Mouse (Mus musculus) erythroblast, adult 5-6 weeks (primary cell): Measurements from ENCODE around the gene Abcc5. TPM values are rescaled to one million over a fixed set of nuclear protein-coding genes. Genes with fewer than 3 reads are reported as not detected.

Experiments
- ATAC-seq: replicated peaks from 2 replicates; pipeline ENCODE4 v1.8.0; 2016; ENCODE audit warnings: moderate number of reproducible peaks, mild to moderate bottlenecking, moderate TSS enrichment, inconsistent platforms; ENCODE audit not compliant: poor library complexity, low FRiP score, severe bottlenecking
- total RNA-seq, 2 experiments: library from RNA; stranded (forward) in 1 of 2; stranded (reverse) in 1 of 2; fragments of 150-400 nt in 1 of 2; fragments of 200-764, 138-1000 nt in 1 of 2; gene quantifications; 2 replicates each; pipeline versions ENCODE4 v1.2.3 to v1.2.4; 2015 to 2017; ENCODE audit warnings: low replicate concordance in 2 of 2

Gene Abcc5
- total RNA-seq, 2 experiments from 2014 or later: 30.0 to 32.8 TPM

DNA sequence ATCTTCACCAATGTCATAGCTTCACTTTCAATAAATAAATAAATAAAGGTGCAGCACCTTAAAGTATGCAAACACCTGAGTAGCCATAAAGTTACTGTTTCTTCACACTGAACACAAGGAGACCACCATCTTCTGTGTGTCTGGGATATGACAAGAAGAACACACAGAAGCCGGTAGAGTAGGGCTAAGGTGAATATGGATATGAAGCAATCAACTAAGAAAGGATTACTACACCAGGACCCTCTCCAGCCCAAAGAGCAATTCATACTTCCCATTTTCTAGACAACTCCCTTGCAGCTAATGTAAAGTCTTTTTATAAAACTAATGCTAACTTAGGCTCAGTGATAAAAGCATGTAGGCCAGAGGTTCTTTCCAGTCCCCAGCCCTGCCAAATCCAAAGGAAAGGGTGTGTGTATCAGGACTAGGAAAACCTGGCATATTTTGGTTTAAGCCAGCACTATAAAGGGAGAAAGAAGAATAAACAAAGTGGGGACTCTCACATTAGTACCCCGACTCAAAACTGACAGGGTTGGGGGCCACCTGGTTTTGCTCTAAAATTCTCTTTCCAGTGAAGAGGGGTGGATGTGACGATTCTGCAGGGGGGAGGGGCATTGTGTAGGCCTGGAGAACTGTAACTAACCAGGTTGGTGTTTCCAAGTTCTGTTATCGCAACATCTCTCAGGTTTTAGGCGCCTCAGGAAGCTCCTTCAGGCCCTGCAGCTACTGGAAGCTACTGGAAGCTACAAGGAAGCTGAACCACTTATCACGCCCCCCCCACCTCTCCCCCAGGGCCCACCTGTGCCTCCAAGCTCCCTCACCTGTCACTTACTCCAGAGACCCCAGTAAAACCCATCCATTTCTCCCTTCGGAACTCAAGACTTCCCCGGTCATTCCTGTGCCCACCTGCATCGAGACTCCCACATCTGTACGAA lies 1.2 kb downstream of the Abcc5 start:
- ATAC-seq: no peak

DNA sequence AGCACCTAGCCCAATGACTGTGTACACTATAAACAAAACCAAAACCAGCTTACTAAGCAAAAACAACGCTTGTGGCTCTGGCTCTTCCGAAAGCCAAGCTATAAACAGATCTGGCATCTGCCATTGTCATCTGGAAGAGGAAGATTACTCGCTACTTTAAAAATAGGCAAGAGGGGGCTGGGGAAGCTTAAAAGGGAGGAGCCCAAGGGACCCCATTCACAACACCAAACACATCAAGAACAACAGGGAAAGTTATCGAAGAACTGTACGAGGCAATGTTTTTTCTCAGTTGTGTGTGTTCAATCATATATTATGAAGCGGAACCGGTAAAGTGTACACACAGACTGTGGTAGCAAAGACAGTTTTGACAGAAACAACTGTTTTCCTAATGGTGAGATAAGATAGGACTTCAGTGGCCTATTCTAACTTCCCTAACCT lies 1.9 kb downstream of the Abcc5 start:
- no peak for ATAC-seq

DNA sequence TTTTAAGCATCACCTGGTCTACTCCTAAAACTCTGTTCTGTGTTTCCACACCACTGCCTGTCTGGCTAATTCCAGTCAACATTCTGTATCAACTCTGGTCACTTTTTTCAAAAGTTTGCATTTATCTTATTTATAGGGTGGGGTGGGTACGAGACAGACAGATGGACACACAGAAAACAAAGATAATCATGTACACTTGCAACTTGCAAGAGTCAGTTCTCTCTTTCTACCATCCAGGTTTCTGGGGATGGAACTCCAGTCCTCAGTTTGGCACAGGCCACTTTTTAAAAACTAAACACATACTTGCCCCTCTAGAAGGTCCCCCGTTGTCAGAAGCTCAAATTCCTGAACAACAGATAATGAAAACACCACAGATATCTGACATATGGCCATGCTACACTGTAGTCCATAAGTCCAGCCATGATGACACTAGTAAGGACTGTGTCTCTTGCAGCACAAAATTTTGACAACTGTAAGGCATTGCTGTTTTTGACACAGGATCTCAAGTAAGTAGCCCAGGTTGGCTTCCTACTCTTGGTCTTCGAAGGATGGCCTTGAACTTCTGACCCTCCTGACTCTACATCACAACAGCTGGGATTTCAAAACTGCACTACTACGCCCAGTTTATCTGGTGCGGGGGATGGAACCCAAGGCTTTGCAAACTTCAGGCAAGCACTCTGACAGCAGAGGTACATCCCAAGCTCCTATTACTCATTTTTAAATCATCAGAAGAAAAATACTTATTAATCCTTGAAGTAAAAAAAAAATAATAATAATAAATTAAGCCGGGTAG lies 3.1 kb downstream of the Abcc5 start:
- ATAC-seq: no peak

DNA sequence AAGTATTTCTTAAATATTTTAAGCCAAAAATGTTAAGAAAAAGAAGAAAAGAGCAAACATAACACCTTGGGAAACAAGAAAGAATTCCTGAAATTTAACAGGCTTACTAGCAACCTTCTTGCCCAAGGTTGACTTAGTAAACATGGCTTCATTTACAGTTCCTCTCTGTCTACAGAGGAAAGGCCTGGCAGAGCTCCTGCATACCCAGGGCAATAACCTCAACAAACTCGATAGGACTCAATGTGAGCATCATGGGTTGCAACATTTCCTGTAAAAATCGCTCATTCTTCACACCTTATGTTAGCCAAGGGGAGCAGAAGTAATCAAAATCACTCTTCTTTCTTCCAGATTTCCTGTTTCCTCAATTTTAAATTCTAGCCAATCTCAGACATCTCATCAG lies 8.1 kb downstream of the Abcc5 start:
- no peak for ATAC-seq

DNA sequence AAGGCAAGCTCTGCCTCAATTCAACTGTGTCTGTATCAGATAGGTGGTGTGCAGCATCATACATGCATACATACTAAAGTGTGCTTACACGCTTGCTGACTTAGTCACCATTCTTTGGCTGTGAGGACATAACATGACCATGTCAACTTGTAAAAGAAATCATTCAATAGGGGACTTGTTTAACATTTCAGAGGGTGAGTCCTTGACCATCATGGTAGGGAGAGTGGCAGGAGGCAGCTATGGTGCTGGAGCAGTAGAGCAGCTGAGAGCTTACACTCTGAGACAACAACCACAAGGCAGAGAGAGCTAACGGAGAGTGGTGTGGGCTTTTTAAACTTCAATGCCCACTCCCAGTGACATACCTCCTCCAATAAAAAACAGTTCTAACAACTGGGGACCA lies 9.9 kb downstream of the Abcc5 start:
- no peak for ATAC-seq

DNA sequence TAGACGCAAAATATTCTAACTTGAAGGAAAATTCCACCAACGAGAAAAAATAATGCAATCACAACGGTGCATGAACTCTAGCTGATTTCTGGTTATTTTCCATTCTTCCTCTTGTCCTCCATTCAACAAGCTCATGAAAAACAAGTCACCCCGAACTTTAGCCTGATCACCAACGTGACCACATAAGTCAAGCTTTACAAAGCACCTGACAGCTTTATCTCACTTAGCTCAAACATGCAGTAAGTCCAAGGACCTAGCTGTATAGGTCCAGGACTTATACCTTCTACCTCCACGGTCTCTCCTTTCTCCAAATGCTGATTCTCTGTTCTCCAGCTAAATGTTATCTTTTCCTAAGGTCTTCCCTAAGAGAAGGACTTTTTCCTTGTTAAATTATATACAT lies 10.4 kb downstream of the Abcc5 start:
- ATAC-seq: no peak

DNA sequence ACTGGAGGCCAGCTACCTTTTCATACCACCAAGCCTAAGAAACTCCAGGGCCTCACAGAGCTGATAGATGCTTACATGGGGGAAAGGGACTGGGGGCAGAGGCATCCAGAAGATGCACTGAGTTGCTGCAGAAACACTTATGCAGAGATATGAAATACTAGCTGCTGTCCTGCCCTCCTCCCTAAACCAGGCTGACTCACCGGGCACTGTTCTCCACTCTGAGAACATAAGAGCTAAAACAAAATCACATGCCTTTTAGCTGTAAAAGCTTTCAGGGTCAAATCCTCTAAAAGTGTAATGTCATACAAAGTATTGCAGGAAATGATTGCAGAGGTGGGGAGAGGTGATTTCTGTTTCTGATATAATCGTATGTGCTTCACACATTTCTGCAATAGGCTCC lies 11.0 kb downstream of the Abcc5 start:
- ATAC-seq: no peak

DNA sequence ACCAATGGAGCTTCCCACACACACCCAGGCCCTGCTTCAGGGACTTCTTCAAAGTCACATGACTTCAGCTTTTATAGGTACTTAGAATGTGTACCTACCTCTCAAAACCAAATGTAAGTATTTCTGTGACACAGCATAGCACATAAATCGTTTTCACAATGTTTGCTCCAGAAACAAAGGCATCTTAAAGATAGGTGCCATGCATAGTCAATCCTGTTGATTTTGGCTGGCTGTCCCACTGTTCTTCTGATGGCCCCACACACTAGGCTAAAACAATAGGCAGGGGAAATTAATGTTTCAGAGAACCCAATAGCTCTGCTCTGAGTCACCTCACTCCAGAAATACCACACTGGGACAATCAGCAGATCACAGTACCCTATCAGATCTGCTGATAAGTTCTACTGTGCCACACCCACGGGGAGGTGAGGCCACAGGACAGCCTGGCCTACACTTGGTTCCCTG lies 12.3 kb downstream of the Abcc5 start:
- no peak for ATAC-seq

DNA sequence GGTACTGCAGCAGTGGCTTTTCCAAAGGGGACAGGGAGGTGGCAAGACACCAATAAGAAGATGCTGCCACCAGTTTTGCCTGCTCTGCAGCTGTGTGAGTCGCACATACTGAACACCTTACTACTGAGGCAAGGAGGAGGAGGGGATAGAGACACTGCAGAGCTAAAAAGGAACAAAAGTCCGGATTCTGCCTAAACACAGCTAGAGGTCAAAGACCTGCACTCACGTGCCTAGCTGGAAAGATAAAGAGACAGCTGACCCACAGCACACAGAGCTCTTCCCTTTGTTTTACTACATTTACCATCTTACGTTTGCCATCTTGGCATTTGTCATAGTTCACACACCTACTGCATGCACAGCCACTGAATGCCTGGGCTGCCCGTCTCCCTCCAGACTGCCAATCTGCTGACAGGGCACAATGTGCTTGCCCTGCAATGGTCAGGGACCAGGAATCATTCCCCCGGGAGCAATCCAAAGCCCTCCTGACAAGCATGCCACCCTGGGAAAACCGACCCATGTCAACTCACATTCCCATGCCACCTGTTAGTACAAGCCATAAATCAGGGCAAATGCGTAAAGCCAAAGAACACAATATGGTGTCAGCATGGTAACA lies 14.1 kb downstream of the Abcc5 start:
- no peak for ATAC-seq

DNA sequence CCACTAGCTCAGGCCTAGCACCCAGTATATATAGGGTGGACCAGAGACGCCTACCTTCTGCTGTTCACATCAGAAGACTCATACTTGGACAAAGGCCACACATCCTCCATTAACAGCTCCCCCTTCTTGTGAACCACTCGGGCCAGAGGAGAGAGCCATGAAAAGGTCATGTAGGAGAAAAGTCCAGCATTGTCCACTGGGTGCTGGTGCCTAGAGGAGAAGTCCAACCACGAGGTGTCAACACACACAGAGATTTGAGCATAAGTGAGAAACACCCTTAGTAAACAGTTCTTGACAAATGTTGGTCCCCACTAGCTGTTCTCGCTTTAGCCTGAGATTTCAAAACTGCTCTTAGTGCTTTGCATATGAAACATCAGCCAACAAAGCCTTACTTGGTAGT lies 20.9 kb downstream of the Abcc5 start:
- ATAC-seq: no peak

DNA sequence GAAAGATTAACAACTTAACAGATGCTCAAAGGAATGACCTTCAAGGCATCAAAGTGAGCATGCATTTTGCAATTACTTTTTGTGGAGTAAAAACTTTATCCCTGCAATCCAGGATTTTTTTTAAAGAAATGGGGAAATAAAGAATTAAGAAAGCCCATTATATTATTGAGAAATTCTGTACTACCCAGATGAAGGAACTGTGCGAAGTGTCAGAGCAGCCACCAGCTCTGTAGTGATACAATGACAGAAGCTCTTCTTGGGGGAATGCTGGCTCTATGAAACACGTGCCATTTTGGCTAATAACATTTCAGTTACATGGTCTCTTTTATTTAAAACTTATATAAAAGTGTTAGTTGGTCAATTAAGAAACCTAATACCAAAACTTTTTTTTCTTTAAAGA lies 22.9 kb downstream of the Abcc5 start:
- ATAC-seq: no peak

DNA sequence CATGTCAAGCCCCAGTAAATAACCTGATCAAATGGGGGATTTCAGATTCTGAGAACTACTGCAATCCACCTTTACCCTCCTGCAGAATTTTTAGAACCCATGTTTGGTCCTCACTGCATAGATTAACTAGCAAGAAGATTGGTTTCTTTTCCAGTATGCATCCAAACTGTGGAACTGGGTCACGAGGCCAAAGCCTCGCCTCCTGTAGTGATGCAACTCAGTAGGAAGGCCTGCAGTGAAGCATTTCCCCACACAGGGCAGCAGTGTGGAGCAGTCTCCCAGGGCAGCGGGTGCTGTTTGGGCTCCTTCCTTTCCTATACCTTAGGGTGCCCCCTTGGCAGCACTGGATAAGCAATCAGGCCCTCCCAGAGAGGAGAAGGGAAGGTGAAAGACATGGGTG lies 24.6 kb downstream of the Abcc5 start:
- ATAC-seq: no peak

DNA sequence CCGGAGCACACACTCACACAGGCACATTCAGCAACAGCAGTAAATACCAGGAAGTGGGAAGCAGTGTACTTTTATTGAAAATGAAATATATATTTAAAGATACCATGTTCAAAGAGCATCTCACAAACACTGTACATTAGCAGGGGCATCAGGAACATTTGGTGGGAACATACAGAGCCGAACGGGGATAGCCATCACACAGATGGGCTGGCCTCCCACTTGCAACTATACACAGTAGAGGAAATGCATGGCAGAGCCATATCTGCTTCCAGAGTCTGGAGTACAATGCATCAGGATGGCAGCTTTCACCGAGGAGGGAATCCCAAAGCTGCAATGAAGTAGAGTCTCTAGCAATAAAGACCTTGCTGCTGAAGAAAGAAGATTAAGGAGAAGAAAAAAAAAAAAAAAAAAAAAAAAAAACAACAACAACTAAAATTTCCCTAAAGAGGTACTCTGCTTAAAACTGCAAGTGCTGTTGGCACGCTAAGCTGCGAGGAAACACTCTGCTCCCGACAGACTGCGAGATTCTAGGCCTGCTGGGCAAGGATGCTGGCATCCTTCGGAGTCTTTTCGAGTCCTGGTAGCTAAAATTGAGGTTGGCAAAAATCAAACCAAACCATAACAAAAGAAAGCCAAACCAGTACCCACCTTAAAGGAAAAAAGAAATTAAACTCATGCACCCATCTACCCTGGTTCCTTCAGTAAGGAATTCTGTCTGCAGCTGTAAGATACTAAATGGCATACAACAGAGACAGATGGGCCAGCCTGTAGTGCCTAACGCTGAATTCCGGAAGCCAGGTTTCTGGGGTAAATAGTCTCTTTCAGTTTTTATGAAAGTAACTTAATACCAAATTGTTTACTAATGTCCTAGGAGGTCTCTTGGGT lies 25.2 kb downstream of the Abcc5 start:
- no peak for ATAC-seq

DNA sequence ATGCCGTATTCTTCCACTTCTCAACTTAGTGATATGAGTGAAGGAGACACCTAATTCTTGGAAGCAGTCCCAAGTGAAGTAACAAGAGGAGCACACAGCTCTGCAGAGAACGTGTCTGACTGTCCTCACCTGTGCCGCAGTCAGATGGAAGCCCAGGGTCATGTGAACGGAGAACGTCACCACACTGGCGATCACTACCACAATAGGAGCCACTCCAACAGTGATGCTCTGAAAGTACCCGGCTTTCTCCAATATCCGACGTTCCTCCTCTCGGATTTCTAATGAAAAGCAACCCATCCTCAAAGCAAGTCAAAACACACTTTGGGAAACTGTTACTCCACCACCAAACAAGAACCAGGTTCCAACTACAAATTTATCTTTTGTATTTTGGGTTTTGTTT lies 29.3 kb downstream of the Abcc5 start:
- ATAC-seq: no peak

DNA sequence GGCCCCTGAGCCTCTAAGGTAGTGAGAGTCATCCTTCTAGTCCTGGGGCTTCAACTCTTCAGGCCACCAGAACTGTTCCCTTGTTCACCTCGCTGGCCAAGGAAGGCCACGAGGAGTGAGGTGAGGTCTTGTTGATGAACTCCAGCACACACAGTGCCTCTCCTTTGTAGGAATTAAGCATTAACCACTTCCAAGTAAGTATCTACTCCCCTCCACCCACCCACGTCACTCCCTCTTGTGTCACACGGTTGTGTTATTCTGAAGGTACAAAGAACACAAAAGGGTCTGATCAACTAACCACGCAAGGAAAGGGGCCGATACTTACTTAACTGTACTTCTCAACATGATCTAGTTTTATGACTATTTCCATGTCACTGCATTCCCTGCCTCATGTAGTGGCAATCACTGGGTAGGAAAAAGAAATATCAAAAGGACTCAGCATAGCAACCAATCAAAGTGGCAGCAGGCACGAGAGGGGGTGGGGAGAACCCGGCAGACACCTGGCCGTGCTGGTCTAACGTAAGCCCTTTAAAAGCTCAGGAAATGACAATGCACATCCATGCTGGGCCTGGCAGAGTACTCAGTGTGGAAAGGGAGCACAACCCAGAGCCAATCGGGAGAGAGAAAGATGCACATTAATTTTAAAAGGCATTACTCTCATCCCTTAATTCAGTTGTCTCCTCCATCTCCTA lies 30.8 kb downstream of the Abcc5 start:
- no peak for ATAC-seq

DNA sequence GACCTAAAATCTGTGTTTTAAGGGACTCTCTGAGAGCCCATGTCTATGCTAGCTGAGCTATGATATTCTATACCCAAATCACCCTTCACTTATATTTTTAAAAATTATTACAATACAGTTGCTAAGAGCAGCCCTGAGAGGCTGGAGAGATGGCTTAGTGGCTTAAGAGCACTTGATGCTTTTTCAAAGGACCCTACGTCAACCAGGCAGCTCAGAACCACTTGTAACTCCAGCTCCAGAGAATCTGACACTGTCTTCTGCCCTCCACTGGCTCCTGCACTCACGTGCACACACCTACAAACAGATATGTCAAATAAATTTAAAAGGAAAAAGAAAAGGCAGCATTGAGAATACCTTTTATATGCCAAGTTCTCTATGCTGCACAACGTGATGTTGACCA lies 34.4 kb downstream of the Abcc5 start:
- ATAC-seq: no peak

DNA sequence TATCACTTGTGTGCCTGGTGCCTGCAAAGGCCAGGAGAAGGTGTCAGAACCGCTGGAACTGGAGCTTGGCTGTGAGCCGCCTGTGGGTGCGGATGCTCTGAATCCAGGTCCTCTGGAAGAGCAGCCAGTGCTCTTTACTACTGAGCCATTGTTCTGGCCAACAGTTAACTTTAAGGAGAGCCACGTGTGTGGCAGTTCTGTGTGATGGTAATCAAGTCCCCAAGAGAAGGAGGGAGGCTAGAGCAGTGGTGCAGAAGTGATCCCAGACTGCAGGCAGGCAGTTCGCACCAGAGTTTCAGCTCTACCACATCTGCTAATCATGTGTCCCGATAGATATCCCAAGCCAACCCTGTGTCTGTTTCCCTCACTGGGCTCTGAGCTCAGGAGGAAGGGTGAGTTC lies 36.0 kb downstream of the Abcc5 start:
- ATAC-seq: no peak

DNA sequence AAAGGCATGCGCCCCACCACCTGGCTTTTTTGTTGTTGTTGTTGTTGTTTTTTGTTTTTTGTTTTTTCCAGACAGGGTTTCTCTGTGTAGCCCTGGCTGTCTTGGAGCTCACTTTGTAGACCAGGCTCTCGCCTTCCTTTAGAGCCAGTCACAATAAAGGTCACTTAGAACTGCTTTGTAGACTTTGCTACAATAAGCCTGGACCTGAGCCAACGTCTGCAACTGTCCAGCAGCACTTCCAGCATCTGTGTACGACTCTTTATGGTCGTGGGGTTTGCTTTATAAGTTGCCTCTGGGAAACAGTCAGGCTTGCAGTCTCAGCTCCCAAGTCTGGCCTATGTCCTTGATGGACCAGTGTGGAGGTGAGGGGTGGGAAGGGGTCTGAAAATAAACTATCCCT lies 45.2 kb downstream of the Abcc5 start:
- no peak for ATAC-seq

DNA sequence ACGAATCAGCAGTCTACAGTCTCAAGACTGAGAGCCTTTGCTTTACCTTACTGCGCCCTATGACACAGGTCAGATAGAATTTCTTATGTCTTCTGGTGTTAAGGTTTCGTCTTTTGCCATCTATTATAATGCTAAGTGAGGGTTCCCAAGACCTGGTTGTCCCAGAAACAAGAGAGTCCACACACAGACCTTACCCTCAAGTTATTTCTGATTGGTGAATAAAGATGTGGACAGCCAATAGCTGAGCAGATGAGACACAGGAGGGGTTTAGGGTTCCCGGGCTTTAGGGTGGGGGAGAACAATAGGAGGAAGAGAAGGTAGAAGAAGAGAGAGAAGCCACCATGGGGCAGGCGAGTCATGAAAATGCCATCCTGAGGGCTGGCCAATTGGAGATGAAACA lies 50.9 kb downstream of the Abcc5 start:
- ATAC-seq: no peak
